Mouse (Mus musculus) mouse trophoblast stem cell (cell line): ENCODE results near the gene Atp2a1.
"Not testable (repeated sequence)": the region's sequence is repeated elsewhere in the genome, so short reads cannot be mapped to it uniquely, and the experiment has no call there.

ENCODE experiments used
- in situ Hi-C, 2 experiments: fragments of 300-500 bp; cut with MseI, MboI; formaldehyde crosslinking; loops; 2 replicates in 1 of 2; 3 replicates in 1 of 2; pipeline ENCODE4 v1.15.1; 2025

Atp2a1 gene

GRCm38 (mm10) chr7:126416615-126417014, 46.3 kb downstream of the Atp2a1 start:
- in situ Hi-C loops = no loop called here

DNA sequence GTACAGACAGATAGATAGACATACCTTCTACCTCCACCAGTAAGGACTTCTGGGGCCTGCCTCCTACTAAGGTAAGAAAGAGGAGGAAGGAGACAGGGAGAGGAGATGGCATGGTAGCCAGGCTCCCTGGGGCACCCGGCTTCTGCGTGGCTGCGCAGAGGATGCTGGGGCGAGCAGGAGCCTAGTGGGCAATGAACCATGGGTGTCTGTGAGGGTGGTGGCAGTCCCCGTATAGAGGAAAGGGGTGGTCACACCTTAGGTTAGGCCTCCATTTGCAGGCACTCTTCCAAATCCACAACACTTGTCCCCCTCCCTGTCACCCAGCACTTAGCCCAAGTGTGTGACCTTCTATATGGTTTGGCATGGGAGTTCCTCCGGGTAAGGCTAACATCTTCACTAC, 48.2 kb downstream of the Atp2a1 start, which contains the start of gene Cd19:
Cd19 (minus strand) TSS at position 165 of the 400 bp plus-strand sequence.
- in situ Hi-C loops = no loop called here

DNA sequence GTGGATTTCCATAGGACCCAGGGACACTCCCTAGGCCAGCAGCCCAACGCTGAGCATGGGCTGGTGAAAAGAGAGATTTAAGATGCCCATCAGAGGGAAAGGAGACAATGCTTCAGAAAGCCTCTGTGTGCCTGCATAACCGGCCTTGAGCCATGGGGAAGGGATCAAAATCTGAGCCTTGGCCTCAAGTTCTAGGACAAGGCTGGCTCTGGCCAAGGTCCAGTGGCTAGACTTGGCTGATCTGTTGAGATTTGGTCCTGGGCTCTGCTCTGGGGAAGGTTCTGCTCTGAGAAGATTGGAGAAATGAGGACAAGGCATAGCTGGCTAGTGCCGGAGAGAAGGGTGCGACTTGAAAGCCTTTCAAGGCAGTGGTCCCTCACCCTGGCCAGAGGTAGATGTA, 51.8 kb downstream of the Atp2a1 start:
- in situ Hi-C loops = no loop called here

GRCm38 (mm10) chr7:126408686-126409085, 54.2 kb downstream of the Atp2a1 start:
- in situ Hi-C loops = no loop called here

GRCm38 (mm10) chr7:126402518-126402917, 60.4 kb downstream of the Atp2a1 start:
- in situ Hi-C loops = not testable (repeated sequence)

DNA sequence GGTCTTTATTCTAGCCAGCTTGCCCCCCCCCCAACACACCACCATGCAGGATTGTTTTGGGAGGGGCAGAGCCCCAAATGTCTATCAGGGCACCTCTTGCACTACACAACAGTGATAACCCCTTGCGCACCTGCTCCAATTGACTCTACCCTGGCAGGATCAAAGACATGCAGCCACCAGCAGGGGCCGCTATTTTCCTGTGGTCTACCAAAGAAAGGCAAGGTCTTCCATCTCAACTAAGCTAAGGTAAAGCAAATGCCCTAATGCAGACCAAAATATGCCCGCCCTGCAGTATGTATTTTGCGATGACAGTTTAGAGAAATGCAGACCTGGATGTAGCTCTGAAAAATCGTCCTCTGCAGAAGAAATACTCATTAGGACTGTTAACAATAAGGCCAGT, 63.4 kb downstream of the Atp2a1 start:
- in situ Hi-C loops = no loop called here

GRCm38 (mm10) chr7:126397822-126398221, 65.1 kb downstream of the Atp2a1 start:
- in situ Hi-C loops = no loop called here

- in situ Hi-C loops = no loop called here
Observed at GRCm38 (mm10) chr7:126397221-126397620, 65.7 kb downstream of the Atp2a1 start.

DNA sequence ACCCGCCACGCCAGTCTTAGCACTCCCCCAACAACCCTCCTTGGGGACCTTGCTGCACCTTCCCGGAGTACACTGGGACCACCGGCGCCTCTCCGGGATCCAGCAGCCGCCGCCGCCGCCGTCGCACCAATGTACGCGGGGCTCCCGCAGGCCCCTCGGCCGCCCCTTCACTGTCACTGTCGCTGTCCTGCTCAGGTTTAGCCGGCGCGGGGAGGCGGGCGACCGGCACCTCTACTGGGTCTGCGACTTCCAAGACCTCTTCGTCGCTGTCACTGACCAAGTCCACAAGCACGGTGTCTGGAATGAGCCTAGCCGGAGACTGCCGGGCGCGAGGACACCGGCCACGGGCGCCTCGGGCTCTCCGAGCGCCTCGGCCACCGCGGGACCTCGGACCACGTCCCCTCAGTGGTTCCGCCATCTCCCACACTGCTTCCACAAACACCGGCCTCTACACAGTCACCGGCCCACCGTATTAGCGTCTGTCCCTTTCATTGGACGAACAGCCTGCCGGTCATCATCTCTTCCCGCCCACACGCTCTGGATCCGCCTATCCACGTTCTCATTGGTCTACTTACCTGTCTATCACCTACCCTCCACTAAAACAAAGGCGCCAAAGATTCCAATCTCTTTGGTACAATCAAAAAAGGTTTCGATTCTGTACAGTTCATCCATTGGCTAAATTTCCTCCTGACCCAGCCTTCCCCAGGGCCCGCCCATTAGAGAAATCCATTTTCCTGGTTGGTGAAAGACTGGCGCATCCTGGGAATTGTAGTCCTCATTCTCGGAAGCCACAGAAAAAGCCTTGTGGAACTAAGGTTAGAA, 66.4 kb downstream of the Atp2a1 start, which contains the start of gene Nfatc2ip:
Nfatc2ip (minus strand) TSS at position 440 of the 822 bp plus-strand sequence.
- in situ Hi-C loops = no loop called here
